Mouse (Mus musculus) forebrain, embryonic 14.5 days (tissue): ENCODE measurements around the gene Med31. TPM values are rescaled to one million over a fixed set of nuclear protein-coding genes. Genes with fewer than 3 reads are reported as not detected.

Experiments
- ATAC-seq: fragments of 200-750 bp; cut with Nextera tagmentation; 2 replicates; pipeline ENCODE4 v1.8.0; 2017; ENCODE audit warnings: mild to moderate bottlenecking, moderate library complexity
- DNase-seq: peaks from one replicate; pipeline ENCODE4 v3.0.0-alpha.2; 2015; ENCODE audit warnings: low spot score
- H3K27ac ChIP-seq: fragments of 300-500 bp; sonication (generic); 2 replicates; pipeline ENCODE4 v1.5.1; 2014; ENCODE audit warnings: low read depth, mild to moderate bottlenecking, control low read depth, low read length, moderate library complexity
- H3K27me3 ChIP-seq: fragments of 300-500 bp; sonication (generic); replicated peaks from 2 replicates; pipeline ENCODE4 v1.6.1; 2014; ENCODE audit warnings: low read length, control low read depth, mixed read lengths; ENCODE audit not compliant: control insufficient read depth, insufficient read depth
- H3K36me3 ChIP-seq: fragments of 300-500 bp; sonication (generic); 2 replicates; pipeline ENCODE4 v1.6.1; 2014; ENCODE audit warnings: low read length, control low read depth; ENCODE audit not compliant: control insufficient read depth, insufficient read depth
- H3K4me1 ChIP-seq: fragments of 300-500 bp; sonication (generic); 2 replicates; pipeline ENCODE4 v1.6.1; 2014; ENCODE audit warnings: antibody characterized with exemption, low read length, control low read depth; ENCODE audit not compliant: control insufficient read depth, insufficient read depth
- H3K4me2 ChIP-seq: fragments of 300-500 bp; sonication (generic); 2 replicates; pipeline ENCODE4 v1.6.1; 2014; ENCODE audit warnings: mild to moderate bottlenecking, control low read depth, low read length
- H3K4me3 ChIP-seq: fragments of 300-500 bp; sonication (generic); 2 replicates; pipeline ENCODE4 v1.5.1; 2014; ENCODE audit warnings: low read depth, low read length, control low read depth
- H3K9ac ChIP-seq: fragments of 300-500 bp; sonication (generic); 2 replicates; pipeline ENCODE4 v1.6.1; 2014; ENCODE audit warnings: mild to moderate bottlenecking, low read length, control low read depth, moderate library complexity
- H3K9me3 ChIP-seq: fragments of 300-500 bp; sonication (generic); replicated peaks from 2 replicates; pipeline ENCODE4 v1.6.1; 2016; ENCODE audit warnings: low read length, control low read depth, mixed read lengths; ENCODE audit not compliant: control insufficient read depth
- WGBS: fragments of 180-500 bp; shearing (Covaris S2); extraction: QIAGEN DNeasy Blood & Tissue Kit; methylation state at CpG from one replicate; pipeline ENCODE4 v1.1.7; 2014; 5-methylcytosine and 5-hydroxymethylcytosine counted together
- polyA plus RNA-seq: library from polyadenylated mRNA; unstranded; fragments of >200 nt; fragmentation: Nextera tagmentation; extraction: Ambion mirVana; gene quantifications from 2 replicates; pipeline ENCODE4 v1.2.1, GENCODE M21; 2014

The Med31 gene
- polyA plus RNA-seq, 1 experiment from 2014 or later, result 69.6 TPM

DNA sequence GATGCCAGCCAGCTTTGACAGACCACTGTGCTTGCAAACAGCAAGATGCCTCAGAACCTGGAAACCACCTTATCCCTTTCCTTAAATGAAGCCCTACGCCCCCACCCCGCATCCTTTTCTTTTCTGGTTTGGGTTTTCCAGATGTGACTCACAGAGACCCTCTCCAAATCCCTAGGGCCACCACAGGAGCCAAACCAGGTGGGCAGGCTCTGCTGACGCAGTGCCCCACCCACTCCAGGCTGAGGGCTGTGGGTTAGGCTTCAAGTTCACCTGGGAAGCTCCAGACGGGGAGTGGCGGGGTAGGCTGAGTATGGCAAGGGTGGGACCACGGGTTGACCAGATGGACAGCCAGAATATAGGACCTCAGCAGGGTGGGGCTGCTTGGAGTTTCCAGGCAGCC is 11.5 kb upstream of the Med31 start:
- DNase-seq (no peak), ATAC-seq (no peak)
- no peaks in the 10 kb centered on the region for H3K9me3 ChIP-seq
- WGBS, result 92% methylated on average over 6 of the region's 6 CpGs
- no peak overlapping the region for H3K27ac ChIP-seq
- no peak overlapping the region for H3K9ac ChIP-seq
- no peak overlapping the region for H3K4me3 ChIP-seq
- no peaks in the 10 kb centered on the region for H3K36me3 ChIP-seq
- 0 out of 2 replicates have a peak, but pooled peaks cover 3% of the 10 kb centered on the region for H3K4me1 ChIP-seq
- H3K4me2 ChIP-seq, result no peak overlapping the region
- H3K27me3 ChIP-seq, result no peaks in the 10 kb centered on the region

DNA sequence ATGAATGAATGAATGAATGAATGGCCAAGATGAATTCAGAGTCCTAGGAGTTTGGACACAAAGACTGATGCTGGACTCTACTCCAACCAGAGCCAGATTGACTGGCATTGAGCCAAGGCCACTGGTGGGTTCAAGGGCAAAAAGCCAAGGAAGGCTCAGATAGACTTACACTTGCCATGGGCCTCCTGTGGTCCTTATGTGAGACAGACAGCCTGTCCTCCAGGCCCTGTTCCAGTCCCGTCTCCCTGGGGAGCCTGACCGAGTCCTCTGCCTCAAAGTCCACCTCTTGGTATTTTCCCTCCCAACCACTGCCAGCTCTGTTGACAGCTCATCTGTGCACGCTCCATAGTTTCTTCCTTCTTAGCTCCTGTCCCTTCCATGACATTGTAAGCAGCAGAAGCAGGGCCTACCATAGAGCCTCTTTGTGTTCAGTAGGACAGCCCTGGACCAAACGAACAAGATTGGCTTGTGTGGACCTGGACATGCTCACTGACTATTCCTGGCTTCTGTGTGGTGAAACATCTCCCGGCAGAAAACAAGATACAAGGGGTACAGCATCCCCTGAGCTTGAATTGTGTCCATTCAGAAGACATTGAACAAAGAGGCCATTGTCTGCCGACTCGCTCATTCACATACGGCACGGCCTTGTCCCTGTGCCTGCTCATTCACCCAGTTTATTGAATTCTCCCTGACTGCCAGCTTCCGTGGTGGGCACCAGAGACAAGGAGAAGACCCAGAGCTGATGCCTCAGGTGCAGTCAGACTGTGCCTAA is 10.8 kb upstream of the Med31 start:
- Histone ChIP-seq H3K27ac (no peak overlapping the region), H3K4me3 (no peak overlapping the region), H3K36me3 (no peaks in the 10 kb centered on the region), H3K27me3 (no peaks in the 10 kb centered on the region), H3K9me3 (no peaks in the 10 kb centered on the region), H3K4me1 (0 out of 2 replicates have a peak, but pooled peaks cover 3% of the 10 kb centered on the region), H3K9ac (no peak overlapping the region), H3K4me2 (no peak overlapping the region)
- DNase-seq (peak; percentile 43), ATAC-seq (no peak)
- WGBS, result 27% methylated on average over 10 of the region's 10 CpGs

DNA sequence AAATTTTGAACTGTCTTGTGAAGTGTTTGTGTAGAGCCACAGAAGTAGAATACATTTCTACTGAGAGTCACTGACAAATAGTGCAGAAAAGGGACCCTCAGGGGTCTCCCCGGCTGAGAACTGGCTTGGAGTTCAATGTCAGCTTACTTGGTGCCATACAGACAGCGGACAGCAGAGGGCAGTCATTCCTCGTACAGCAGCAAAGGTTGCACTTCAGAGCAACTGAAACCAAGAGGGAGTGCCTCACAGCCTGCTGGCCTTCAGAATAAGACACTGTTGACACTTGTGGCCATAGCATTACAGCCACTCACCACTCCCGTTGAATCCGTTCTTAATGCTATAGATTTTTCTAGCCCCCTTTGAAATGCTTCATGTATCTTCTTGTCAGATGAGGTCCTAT is 9.5 kb upstream of the Med31 start:
- DNase-seq (peak; percentile 80), ATAC-seq (no peak)
- Histone ChIP-seq H3K9ac (no peak overlapping the region), H3K4me3 (no peak overlapping the region), H3K9me3 (no peaks in the 10 kb centered on the region), H3K36me3 (no peaks in the 10 kb centered on the region), H3K27ac (no peak overlapping the region), H3K27me3 (no peaks in the 10 kb centered on the region), H3K4me2 (no peak overlapping the region), H3K4me1 (0 out of 2 replicates have a peak, but pooled peaks cover 3% of the 10 kb centered on the region)
- WGBS, result 16% methylated on average over 5 of the region's 5 CpGs

DNA sequence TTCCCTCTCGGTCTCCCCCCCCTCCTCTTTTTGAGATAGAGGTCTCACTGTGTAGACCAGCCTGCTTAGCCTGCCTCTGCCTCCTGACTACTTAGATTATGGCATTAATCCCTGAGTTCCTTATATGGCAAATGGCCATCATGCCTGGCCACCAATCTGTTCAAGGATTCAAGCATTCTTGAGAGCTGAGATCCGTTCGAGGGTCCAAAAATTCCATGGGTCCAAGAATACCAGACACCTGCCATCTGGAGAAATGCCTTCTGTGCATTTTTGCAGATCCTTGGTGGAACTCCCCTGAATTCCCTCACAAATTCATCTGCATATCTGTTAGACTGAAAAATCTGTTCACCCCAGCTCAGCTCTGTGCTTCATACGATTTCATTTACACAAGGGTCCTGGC is 8.0 kb upstream of the Med31 start:
- no peak overlapping the region for H3K9ac ChIP-seq
- no peak overlapping the region for H3K4me3 ChIP-seq
- H3K27me3 ChIP-seq, result no peaks in the 10 kb centered on the region
- H3K4me1 ChIP-seq, result 0 out of 2 replicates have a peak, but pooled peaks cover 3% of the 10 kb centered on the region
- 71% methylated on average over 4 of the region's 4 CpGs for WGBS
- ATAC-seq (no peak), DNase-seq (no peak)
- H3K36me3 ChIP-seq, result peaks cover 5% of the 10 kb centered on the region; the same call in 1 of the 2 replicates
- H3K4me2 ChIP-seq, result no peak overlapping the region
- H3K9me3 ChIP-seq, result no peaks in the 10 kb centered on the region
- H3K27ac ChIP-seq, result no peak overlapping the region

DNA sequence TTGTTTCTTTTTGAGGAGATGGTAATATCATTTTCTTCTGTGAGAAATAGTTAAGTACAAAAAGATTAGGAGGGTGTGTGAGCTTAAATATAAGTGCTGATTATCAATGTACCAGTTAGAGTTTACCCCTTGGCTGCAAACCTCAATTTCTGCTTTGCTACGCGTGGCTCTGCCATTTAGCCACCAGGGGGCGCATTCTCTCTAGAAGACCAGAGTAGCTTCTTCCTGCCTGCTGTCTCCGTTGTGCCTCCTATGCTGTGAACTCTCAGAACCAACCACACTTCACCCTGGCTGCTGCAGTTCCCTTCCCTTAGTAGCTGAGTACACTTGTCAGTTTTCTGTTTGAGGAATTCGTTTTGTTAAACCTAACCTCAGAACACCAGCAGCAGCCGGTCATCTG is 5.9 kb upstream of the Med31 start:
- no peaks in the 10 kb centered on the region for H3K9me3 ChIP-seq
- no peak for ATAC-seq
- no peak overlapping the region for H3K27ac ChIP-seq
- WGBS, result 16% methylated on average over 6 of the region's 6 CpGs
- 0 out of 2 replicates have a peak, but pooled peaks cover 7% of the 10 kb centered on the region for H3K4me1 ChIP-seq
- H3K27me3 ChIP-seq, result no peaks in the 10 kb centered on the region
- no peak overlapping the region for H3K9ac ChIP-seq
- no peak overlapping the region for H3K4me3 ChIP-seq
- H3K4me2 ChIP-seq, result no peak overlapping the region
- H3K36me3 ChIP-seq, result peaks cover 5% of the 10 kb centered on the region; the same call in 1 of the 2 replicates
- DNase-seq, result peak; percentile 85

DNA sequence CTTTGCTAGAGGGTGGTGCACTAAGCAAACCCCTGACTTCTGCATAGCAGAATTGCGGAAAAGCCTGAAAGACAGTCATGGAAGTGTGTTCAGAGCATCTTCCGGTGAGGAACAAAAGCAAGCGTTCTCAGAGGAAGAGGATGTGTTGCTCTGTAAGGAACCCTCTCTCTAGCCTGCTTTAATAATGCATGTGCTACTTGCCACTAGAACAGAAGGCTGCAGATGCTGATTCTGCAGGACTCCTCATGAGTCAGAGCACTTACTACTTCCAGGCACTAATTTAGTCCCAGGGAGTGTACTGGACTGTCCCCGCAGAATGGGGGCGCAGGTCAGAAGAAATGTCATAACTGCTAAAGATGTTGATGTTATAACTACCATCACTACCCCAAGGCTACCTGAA is 1.7 kb upstream of the Med31 start:
- ATAC-seq (no peak), DNase-seq (no peak)
- H3K36me3 ChIP-seq, result peaks cover 10% of the 10 kb centered on the region
- H3K4me1 ChIP-seq, result 0 out of 2 replicates have a peak, but pooled peaks cover 9% of the 10 kb centered on the region
- no peak overlapping the region for H3K4me3 ChIP-seq
- H3K9me3 ChIP-seq, result no peaks in the 10 kb centered on the region
- H3K27me3 ChIP-seq, result no peaks in the 10 kb centered on the region
- 91% methylated on average over 5 of the region's 5 CpGs for WGBS
- no peak overlapping the region for H3K4me2 ChIP-seq
- H3K27ac ChIP-seq, result no peak overlapping the region
- no peak overlapping the region for H3K9ac ChIP-seq

DNA sequence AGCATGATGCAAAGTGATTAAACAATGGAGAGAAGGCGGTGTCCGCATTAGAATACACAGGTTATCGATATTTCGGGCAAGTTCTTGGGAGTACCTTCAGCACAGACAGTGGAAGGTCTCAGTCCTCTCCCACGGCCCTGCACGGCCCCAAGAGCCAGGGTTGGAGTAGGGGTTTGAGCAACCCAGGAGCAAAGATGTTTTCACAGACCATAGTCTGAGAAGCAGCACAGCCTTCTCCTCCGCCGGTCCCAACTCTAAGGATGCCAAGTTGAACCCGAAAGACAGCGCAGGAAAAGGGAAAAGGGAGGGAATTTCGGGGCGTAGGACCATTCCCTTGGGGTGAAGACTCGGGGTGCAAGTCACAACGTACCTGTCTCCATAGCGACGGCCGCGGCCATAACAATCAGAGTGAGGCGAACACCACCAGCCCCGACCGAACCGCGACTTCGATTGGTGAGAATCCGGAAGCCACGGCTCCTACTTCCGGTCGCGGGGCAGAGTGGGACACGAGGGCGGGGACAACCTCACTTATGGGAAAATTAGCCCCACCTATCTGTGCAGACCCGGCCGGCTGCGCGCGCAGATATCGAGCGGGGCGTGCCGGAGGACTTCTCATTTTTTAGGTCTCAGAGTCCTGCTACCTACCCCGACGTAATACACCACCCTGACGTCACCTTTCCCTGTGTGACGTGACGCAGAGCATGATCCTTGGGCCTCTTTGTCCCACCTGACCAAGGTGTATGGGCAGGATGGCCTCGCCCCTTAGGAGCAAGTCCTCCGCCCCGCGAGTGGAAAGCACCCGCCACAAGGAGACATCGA is 592 bp downstream of the Med31 start:
- Histone ChIP-seq H3K27ac (peak overlapping the region; percentile 72), H3K9me3 (no peaks in the 10 kb centered on the region), H3K27me3 (no peaks in the 10 kb centered on the region), H3K4me1 (0 out of 2 replicates have a peak, but pooled peaks cover 9% of the 10 kb centered on the region), H3K36me3 (peaks cover 33% of the 10 kb centered on the region), H3K4me2 (peak overlapping the region; percentile 94), H3K4me3 (peak overlapping the region; percentile 48), H3K9ac (peak overlapping the region; percentile 74)
- ATAC-seq, result peak; percentile 97
- peak; percentile 98 for DNase-seq
- 1% methylated on average over 51 of the region's 51 CpGs for WGBS

DNA sequence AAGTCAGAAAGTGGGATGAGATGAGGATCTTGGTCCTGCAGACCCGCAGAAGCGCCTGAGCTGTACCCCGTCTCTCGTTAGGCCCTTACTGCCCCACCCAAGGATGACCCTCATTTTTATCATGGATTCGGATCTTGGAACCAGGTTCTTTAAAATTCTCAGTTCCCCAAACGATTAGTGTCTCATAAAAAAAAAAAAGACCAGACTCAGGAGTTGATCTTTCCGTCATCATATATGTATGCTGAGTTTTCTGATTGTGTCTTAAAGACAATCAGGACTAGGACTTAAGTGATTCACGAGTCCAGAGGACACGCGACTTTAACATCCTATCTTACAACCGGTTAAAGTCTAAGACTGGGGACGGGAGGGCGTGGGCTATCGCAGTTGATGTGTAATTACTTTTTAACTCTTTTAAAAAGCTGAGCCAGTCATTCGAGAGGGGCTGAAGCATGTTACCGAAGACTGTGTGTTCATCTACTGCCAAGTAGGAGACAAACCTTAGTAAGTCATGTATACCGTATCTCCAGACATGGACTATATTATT is 7.5 kb downstream of the Med31 start:
- peak overlapping the region; percentile 89 for H3K9ac ChIP-seq
- H3K4me2 ChIP-seq, result peak overlapping the region; percentile 89
- H3K36me3 ChIP-seq, result peaks cover 26% of the 10 kb centered on the region
- H3K4me3 ChIP-seq, result peak overlapping the region; percentile 85
- DNase-seq (no peak), ATAC-seq (no peak)
- H3K9me3 ChIP-seq, result no peaks in the 10 kb centered on the region
- no peaks in the 10 kb centered on the region for H3K27me3 ChIP-seq
- H3K27ac ChIP-seq, result no peak overlapping the region
- peaks cover 15% of the 10 kb centered on the region for H3K4me1 ChIP-seq
- 21% methylated on average over 17 of the region's 17 CpGs for WGBS
